Mouse (Mus musculus) E14TG2a.4 (cell line): Measurements from ENCODE around the gene Midn.

Source experiments
- CTCF ChIP-seq: conservative IDR thresholded peaks from 2 replicates; pipeline ENCODE4 v1.5.1; 2014; ENCODE audit warnings: low read length
- NANOG ChIP-seq: IDR thresholded peaks from 2 replicates; pipeline ENCODE4 v1.6.1; 2014; ENCODE audit warnings: borderline replicate concordance, low read length, mixed read lengths
- POU5F1 ChIP-seq: IDR thresholded peaks from 2 replicates; pipeline ENCODE4 v1.6.1; 2014; ENCODE audit warnings: low read length, borderline replicate concordance

GRCm38 (mm10) chr10:80120146-80120545, 27.9 kb upstream of the Midn start:
- no peak for TF ChIP-seq CTCF
- no peak for TF ChIP-seq POU5F1
- no peak for TF ChIP-seq NANOG
